Mouse (Mus musculus) cortical plate, adult 2 months (tissue): ENCODE measurements around the gene Rfk.

Experiments
- CTCF ChIP-seq: fragments of 200-500 bp; IDR thresholded peaks from 2 replicates; pipeline ENCODE4 v1.5.1; 2011; ENCODE audit warnings: mild to moderate bottlenecking, control low read depth, low read length; ENCODE audit not compliant: insufficient read depth; ENCODE audit errors: extremely low read depth
- POLR2A ChIP-seq: fragments of 200-500 bp; IDR thresholded peaks from 2 replicates; pipeline ENCODE4 v1.6.1; 2011; ENCODE audit warnings: mild to moderate bottlenecking, low read length, control low read depth; ENCODE audit not compliant: insufficient read depth; ENCODE audit errors: extremely low read depth

DNA sequence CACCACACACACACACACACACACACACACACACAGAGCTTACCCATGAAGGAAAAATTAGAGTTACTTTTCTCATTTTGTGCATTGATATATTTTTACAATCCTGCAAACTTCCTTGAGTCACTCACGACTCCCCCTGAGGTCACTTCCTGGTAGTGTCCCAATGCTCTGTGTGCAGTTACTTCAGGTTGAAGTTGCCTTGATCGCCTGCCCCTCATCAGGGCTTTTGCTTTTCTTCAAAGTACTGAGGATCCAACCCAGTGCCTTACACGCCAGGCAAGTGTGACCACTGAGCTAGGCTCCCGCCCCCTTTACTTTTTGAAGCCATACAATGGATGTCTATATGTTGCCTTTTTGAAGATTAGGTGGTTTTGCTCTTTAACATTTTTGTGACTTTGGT lies 6.1 kb downstream of the Rfk start:
- TF ChIP-seq POLR2A (no peak), CTCF (no peak)
